In the genomic region with DNA sequence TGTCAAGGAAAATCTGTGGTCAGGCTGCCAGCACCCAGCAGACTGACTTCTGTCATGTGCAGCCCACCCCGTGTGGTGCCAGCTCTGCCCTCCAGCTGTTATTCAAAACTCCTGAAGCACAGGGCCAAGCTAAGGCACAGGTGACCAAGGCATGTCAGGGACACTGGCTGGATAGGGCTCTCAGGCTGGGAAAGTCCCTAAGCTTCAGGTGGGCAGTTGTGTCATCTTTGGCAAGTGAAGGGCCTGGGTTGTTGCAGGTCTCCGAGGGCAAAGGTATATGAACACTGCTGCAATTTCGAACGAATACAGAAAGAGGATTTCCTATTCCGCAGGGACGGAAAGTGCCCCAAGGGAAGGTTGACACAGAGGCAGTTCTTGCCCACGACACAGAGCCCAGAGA, we compare ENCODE assay signal across 8 mouse cellular contexts. TPM values are rescaled to one million over a fixed set of nuclear protein-coding genes. Genes with fewer than 3 reads are reported as not detected.
DNase-seq lines count a peak whose midpoint lies in the region; ATAC-seq and TF ChIP-seq lines count a peak whose summit lies in the region.

No protein-coding gene starts in this region.

- no peaks in the 10 kb centered on the region for H3K9me3 ChIP-seq in erythroblast, embryonic 14.5 days (ENCODE audit: control insufficient read depth, low read length)
- H3K9me3 ChIP-seq in intestine, embryonic 16.5 days (ENCODE audit: control insufficient read depth, low read length) = no peaks in the 10 kb centered on the region
- no peaks in the 10 kb centered on the region for H3K9me3 ChIP-seq in neural tube, embryonic 13.5 days

- 4% methylated on average over 7 of the region's 7 CpGs for WGBS in thymus, adult 2 months
- WGBS in intestine, embryonic 16.5 days = 9% methylated on average over 7 of the region's 7 CpGs
- WGBS in neural tube, embryonic 13.5 days = 12% methylated on average over 7 of the region's 7 CpGs

- intact Hi-C loops in left cerebral cortex, postnatal 25 days (cut with DNase I) = loop anchor here (5.0 kb wide), 1 partner anchor 147 kb away; a partner anchor contains a TSS

- no peak overlapping the region for H3K27ac ChIP-seq in thymus, adult 2 months (ENCODE audit: control insufficient read depth, insufficient read depth, low read length)
- H3K27ac ChIP-seq in intestine, embryonic 16.5 days (ENCODE audit: low read length) = peak overlapping the region; percentile 34
- H3K27ac ChIP-seq in neural tube, embryonic 13.5 days (replicated peaks) = peak overlapping the region; percentile 49; the same call in 1 of the 2 replicates

- H3K36me3 ChIP-seq in erythroblast, embryonic 14.5 days (ENCODE audit: control insufficient read depth) = peaks cover 57% of the 10 kb centered on the region
- no peaks in the 10 kb centered on the region for H3K36me3 ChIP-seq in thymus, adult 2 months (ENCODE audit: control insufficient read depth, insufficient read depth, low read length)
- H3K36me3 ChIP-seq in intestine, embryonic 16.5 days (ENCODE audit: control insufficient read depth, insufficient read depth, low read length) = no peaks in the 10 kb centered on the region
- H3K36me3 ChIP-seq in neural tube, embryonic 13.5 days = no peaks in the 10 kb centered on the region

- no peak for TF ChIP-seq POLR2A in thymus, adult 2 months (IDR thresholded peaks at IDR 0.05; ENCODE audit: control insufficient read depth, extremely low read depth, insufficient read depth, low read length, poor library complexity)

- DNase-seq in thymus, adult 2 months = no peak
- no peak for DNase-seq in thymus, postnatal 14 days
- no peak for DNase-seq in left cerebral cortex, postnatal 25 days (ENCODE audit: low spot score in 2 of 2)

- TF ChIP-seq CTCF in thymus, adult 2 months (IDR thresholded peaks at IDR 0.05; ENCODE audit: borderline replicate concordance, control insufficient read depth, extremely low read depth, insufficient read depth, low read length, poor library complexity) = no peak

- peak overlapping the region; percentile 97 for H3K4me2 ChIP-seq in intestine, embryonic 16.5 days (ENCODE audit: low read depth, low read length)
- peak overlapping the region; percentile 95 for H3K4me2 ChIP-seq in neural tube, embryonic 13.5 days

- peaks cover 100% of the 10 kb centered on the region for H3K4me1 ChIP-seq in erythroblast, embryonic 14.5 days (ENCODE audit: control insufficient read depth)
- peaks cover 27% of the 10 kb centered on the region for H3K4me1 ChIP-seq in thymus, adult 2 months (replicated peaks; ENCODE audit: control insufficient read depth, insufficient read depth, low read length)
- H3K4me1 ChIP-seq in intestine, embryonic 16.5 days (ENCODE audit: control insufficient read depth, insufficient read depth, low read length) = peaks cover 84% of the 10 kb centered on the region
- peaks cover 80% of the 10 kb centered on the region for H3K4me1 ChIP-seq in neural tube, embryonic 13.5 days (replicated peaks)

- H3K4me3 ChIP-seq in erythroblast, embryonic 14.5 days (replicated peaks) = peak overlapping the region; percentile 78
- H3K4me3 ChIP-seq in thymus, adult 2 months (ENCODE audit: control insufficient read depth, insufficient read depth, low read length) = peak overlapping the region; percentile 81
- H3K4me3 ChIP-seq in intestine, embryonic 16.5 days (ENCODE audit: low read length) = peak overlapping the region; percentile 66
- H3K4me3 ChIP-seq in neural tube, embryonic 13.5 days = peak overlapping the region; percentile 75

- H3K27me3 ChIP-seq in erythroblast, embryonic 14.5 days (ENCODE audit: control insufficient read depth) = no peaks in the 10 kb centered on the region
- peaks cover 11% of the 10 kb centered on the region; the same call in 1 of the 2 replicates for H3K27me3 ChIP-seq in thymus, adult 2 months (ENCODE audit: control insufficient read depth, insufficient read depth, low read length)
- peaks cover 7% of the 10 kb centered on the region; the same call in 1 of the 2 replicates for H3K27me3 ChIP-seq in intestine, embryonic 16.5 days (replicated peaks; ENCODE audit: control insufficient read depth, insufficient read depth, low read length)
- peaks cover 15% of the 10 kb centered on the region for H3K27me3 ChIP-seq in neural tube, embryonic 13.5 days

- no peak for ATAC-seq in erythroblast, adult 5-6 weeks (replicated peaks; ENCODE audit: low FRiP score, poor library complexity, severe bottlenecking)
- ATAC-seq in intestine, embryonic 16.5 days = no peak
- no peak for ATAC-seq in neural tube, embryonic 13.5 days (ENCODE audit: low read depth)
- no peak for ATAC-seq in CD4-positive, CD25-positive, alpha-beta regulatory T cell, adult 4 months

- peak overlapping the region; percentile 70 for H3K9ac ChIP-seq in intestine, embryonic 16.5 days (ENCODE audit: low read depth, low read length)
- H3K9ac ChIP-seq in neural tube, embryonic 13.5 days = peak overlapping the region; percentile 87

RNA-seq across cellular contexts. Expression of a gene that starts 0.5 kb away (rescaled TPM):
- 0.44 and 0.61 TPM in 2 replicates for polyA plus RNA-seq in erythroblast, embryonic 14.5 days (2012)
- 2.3 TPM in 2 replicates for total RNA-seq in erythroblast, adult 5-6 weeks (2015; ENCODE audit: low replicate concordance)
- 0.98 and 1.6 TPM in 2 replicates for total RNA-seq in erythroblast, adult 5-6 weeks (2017; ENCODE audit: low replicate concordance)
- polyA plus RNA-seq in thymus, adult 2 months (2012; rRNA removed) = 14.5 and 16.8 TPM in 2 replicates
- 5.5 and 6.1 TPM in 2 replicates for polyA plus RNA-seq in intestine, embryonic 16.5 days (2015; fragmentation: Nextera tagmentation; extraction: Ambion mirVana)
- 17.8 and 22.0 TPM in 2 replicates for polyA plus RNA-seq in neural tube, embryonic 13.5 days (2015; fragmentation: Nextera tagmentation; extraction: Ambion mirVana)
- total RNA-seq in left cerebral cortex, postnatal 25 days (2021) = 10 to 100 TPM; 63.7 to 68.9 TPM
- polyA plus RNA-seq in CD4-positive, CD25-positive, alpha-beta regulatory T cell, adult 4 months (2017; shearing (Covaris generic)) = under 1 TPM; 0.47 to 0.62 TPM

RNA-seq across cellular contexts. Expression of a gene that starts 4.5 kb away (rescaled TPM):
- polyA plus RNA-seq in erythroblast, embryonic 14.5 days (2012) = 0.36 and 0.47 TPM in 2 replicates
- total RNA-seq in erythroblast, adult 5-6 weeks (2015; ENCODE audit: low replicate concordance) = not detected in 2 replicates
- total RNA-seq in erythroblast, adult 5-6 weeks (2017; ENCODE audit: low replicate concordance) = not detected in 2 replicates
- polyA plus RNA-seq in thymus, adult 2 months (2012; rRNA removed) = 0.71 and 1.5 TPM in 2 replicates
- 3.1 and 3.5 TPM in 2 replicates for polyA plus RNA-seq in intestine, embryonic 16.5 days (2015; fragmentation: Nextera tagmentation; extraction: Ambion mirVana)
- 5.9 TPM in 2 replicates for polyA plus RNA-seq in neural tube, embryonic 13.5 days (2015; fragmentation: Nextera tagmentation; extraction: Ambion mirVana)
- 10 to 100 TPM in 1 of 2 experiments, 1 to 10 TPM in 1; 9.8 to 10.8 TPM for total RNA-seq in left cerebral cortex, postnatal 25 days (2021)
- under 1 TPM in 1 of 2 experiments, not detected in 1; 0.07 TPM for polyA plus RNA-seq in CD4-positive, CD25-positive, alpha-beta regulatory T cell, adult 4 months (2017; shearing (Covaris generic))

RNA-seq across cellular contexts. Expression of a gene that starts 15.8 kb away (rescaled TPM):
- polyA plus RNA-seq in erythroblast, embryonic 14.5 days (2012) = 5.8 and 7.7 TPM in 2 replicates
- 5.6 and 10.9 TPM in 2 replicates for total RNA-seq in erythroblast, adult 5-6 weeks (2015; ENCODE audit: low replicate concordance)
- total RNA-seq in erythroblast, adult 5-6 weeks (2017; ENCODE audit: low replicate concordance) = 6.0 and 6.8 TPM in 2 replicates
- polyA plus RNA-seq in thymus, adult 2 months (2012; rRNA removed) = 17.6 and 20.0 TPM in 2 replicates
- 8.7 TPM in 2 replicates for polyA plus RNA-seq in intestine, embryonic 16.5 days (2015; fragmentation: Nextera tagmentation; extraction: Ambion mirVana)
- 11.9 and 12.6 TPM in 2 replicates for polyA plus RNA-seq in neural tube, embryonic 13.5 days (2015; fragmentation: Nextera tagmentation; extraction: Ambion mirVana)
- total RNA-seq in left cerebral cortex, postnatal 25 days (2021) = 1 to 10 TPM; 9.2 to 10.0 TPM
- 10 to 100 TPM in 1 of 2 experiments, 1 to 10 TPM in 1; 8.9 to 17.5 TPM for polyA plus RNA-seq in CD4-positive, CD25-positive, alpha-beta regulatory T cell, adult 4 months (2017; shearing (Covaris generic))

RNA-seq across cellular contexts. Expression of a gene that starts 35.3 kb away (rescaled TPM):
- 65.8 and 80.2 TPM in 2 replicates for polyA plus RNA-seq in erythroblast, embryonic 14.5 days (2012)
- 160 and 166 TPM in 2 replicates for total RNA-seq in erythroblast, adult 5-6 weeks (2015; ENCODE audit: low replicate concordance)
- total RNA-seq in erythroblast, adult 5-6 weeks (2017; ENCODE audit: low replicate concordance) = 53.8 and 97.7 TPM in 2 replicates
- polyA plus RNA-seq in thymus, adult 2 months (2012; rRNA removed) = 977 and 1,122 TPM in 2 replicates
- polyA plus RNA-seq in intestine, embryonic 16.5 days (2015; fragmentation: Nextera tagmentation; extraction: Ambion mirVana) = 783 and 890 TPM in 2 replicates
- polyA plus RNA-seq in neural tube, embryonic 13.5 days (2015; fragmentation: Nextera tagmentation; extraction: Ambion mirVana) = 947 and 1,089 TPM in 2 replicates
- total RNA-seq in left cerebral cortex, postnatal 25 days (2021) = 1,000 to 10,000 TPM; 1,342 to 1,424 TPM
- polyA plus RNA-seq in CD4-positive, CD25-positive, alpha-beta regulatory T cell, adult 4 months (2017; shearing (Covaris generic)) = 100 to 1,000 TPM; 213 to 271 TPM

RNA-seq across cellular contexts. Expression of a gene that starts 41.3 kb away (rescaled TPM):
- polyA plus RNA-seq in erythroblast, embryonic 14.5 days (2012) = 7.0 and 9.1 TPM in 2 replicates
- total RNA-seq in erythroblast, adult 5-6 weeks (2015; ENCODE audit: low replicate concordance) = 3.3 and 12.5 TPM in 2 replicates
- 11.0 and 15.1 TPM in 2 replicates for total RNA-seq in erythroblast, adult 5-6 weeks (2017; ENCODE audit: low replicate concordance)
- 48.2 and 57.6 TPM in 2 replicates for polyA plus RNA-seq in thymus, adult 2 months (2012; rRNA removed)
- polyA plus RNA-seq in intestine, embryonic 16.5 days (2015; fragmentation: Nextera tagmentation; extraction: Ambion mirVana) = 58.9 and 75.9 TPM in 2 replicates
- polyA plus RNA-seq in neural tube, embryonic 13.5 days (2015; fragmentation: Nextera tagmentation; extraction: Ambion mirVana) = 30.4 and 37.4 TPM in 2 replicates
- total RNA-seq in left cerebral cortex, postnatal 25 days (2021) = 10 to 100 TPM; 25.9 to 28.3 TPM
- 10 to 100 TPM; 20.2 to 37.8 TPM for polyA plus RNA-seq in CD4-positive, CD25-positive, alpha-beta regulatory T cell, adult 4 months (2017; shearing (Covaris generic))
